Mouse (Mus musculus) left cerebral cortex, postnatal 36 days (tissue): ENCODE measurements around the gene Ccdc194. TPM values are rescaled to one million over a fixed set of nuclear protein-coding genes. Genes with fewer than 3 reads are reported as not detected.
"Not testable (repeated sequence)": the region's sequence is repeated elsewhere in the genome, so short reads cannot be mapped to it uniquely, and the experiment has no call there.

Experiments
- DNase-seq, 2 experiments: peaks; one replicate each; pipeline ENCODE4 v3.0.0; 2021 to 2022; ENCODE audit warnings: low spot score in 2 of 2, mixed read lengths in 1 of 2
- intact Hi-C: fragments of 180-260 bp; cut with DNase I; formaldehyde crosslinking; loops from one replicate; pipeline ENCODE4 v1.15.1; 2025
- total RNA-seq, 2 experiments: library from RNA; stranded (reverse); gene quantifications; 2 replicates each; pipeline ENCODE4 v1.2.3; 2021

The Ccdc194 gene
- total RNA-seq, 2 experiments from 2014 or later = not detected

DNA sequence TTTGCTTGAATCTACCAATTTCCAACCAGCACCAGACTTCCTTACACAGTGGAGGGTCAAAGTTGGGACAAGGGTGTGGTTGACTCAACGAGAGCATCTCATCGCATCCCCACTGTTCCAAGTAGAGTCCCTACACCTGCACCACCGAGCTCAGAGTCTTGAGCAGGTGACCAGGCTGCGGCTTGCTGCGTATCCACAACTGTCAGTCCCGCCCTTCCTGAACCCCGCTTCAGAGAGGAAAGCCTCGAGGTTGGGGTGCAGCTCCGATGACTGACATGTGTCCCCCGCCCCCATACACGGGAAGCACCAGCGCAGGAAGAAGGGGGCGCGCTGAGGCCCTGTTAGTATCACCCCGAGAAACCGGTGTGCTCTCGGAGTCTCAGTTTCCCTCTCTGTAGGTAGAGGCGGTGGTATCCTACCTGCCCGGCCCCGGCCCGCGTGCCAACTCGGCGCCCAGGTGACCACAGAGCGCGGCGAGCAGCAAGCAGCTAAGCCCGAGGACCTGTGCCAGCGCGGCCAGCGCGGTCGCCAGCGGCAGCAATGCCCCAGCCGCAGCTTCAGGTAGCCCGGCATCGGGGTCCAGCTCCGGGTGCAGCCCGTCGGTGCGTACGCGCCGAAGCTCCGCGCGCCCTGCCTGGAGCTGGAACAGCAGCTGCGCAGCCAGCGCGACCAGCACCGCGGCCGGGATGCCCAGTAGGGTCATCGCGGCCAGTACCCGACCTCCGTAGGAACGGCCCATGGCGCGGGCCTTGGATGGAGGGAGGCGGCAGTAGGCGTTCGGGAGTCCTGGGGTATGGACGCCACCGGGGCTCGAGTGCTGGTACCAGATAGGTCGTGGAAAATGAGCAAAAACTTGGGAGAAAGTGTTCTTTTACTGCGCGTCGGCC, 32.8 kb upstream of the Ccdc194 start, which contains the start of gene Tmem221:
Tmem221 (minus strand) TSS at position 801 of the 887 bp plus-strand sequence.
- intact Hi-C loops = no loop called here

DNA sequence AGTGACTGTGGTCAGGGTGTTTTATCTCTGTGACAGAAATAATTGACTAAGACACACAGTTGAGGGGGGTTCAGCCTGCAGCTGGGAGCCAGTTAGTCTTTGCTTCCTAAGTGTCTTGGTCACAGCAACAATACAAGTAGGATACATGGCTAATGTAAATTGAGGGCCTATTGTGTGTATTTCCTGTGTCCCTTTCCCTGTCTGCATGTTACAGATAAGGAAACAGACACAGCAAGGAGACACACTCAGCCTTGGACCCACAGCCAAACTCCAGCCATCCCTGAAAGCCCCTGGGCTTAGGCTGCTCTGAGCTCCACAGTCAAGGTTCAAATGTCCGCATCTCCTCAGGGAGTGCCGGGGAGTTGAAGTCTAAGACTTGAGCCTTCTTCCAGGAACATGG, 29.1 kb upstream of the Ccdc194 start:
- DNase-seq = no peak
- intact Hi-C loops = no loop called here

More for the DNA sequence above, 32.8 kb upstream of the Ccdc194 start, which contains the start of gene Tmem221:
- no peak for DNase-seq

GRCm38 (mm10) chr8:71554001-71554400, 28.5 kb upstream of the Ccdc194 start:
- DNase-seq = no peak
- intact Hi-C loops = no loop called here

DNA sequence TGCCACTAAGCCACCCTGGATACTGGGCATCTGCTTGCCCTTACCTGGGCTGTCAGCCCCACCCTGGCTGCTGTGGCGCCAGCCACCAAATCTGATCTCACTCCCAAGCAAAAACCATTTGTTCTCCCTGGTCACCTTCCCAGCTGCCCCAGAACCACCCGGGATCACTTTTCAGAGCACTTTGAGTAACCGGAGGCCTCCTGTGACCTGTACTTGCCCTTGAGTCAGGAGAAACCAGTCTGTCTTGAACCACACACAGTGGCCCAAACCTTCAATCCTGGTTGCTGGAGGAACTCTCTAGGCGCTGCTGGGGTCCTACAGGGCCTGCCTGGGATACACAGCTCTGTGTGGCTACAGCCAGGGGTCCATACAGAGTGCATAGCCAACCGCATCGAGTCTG, 27.3 kb upstream of the Ccdc194 start:
- intact Hi-C loops = no loop called here
- no peak for DNase-seq

GRCm38 (mm10) chr8:71550754-71551153, 25.2 kb upstream of the Ccdc194 start:
- DNase-seq = no peak
- intact Hi-C loops = no loop called here

GRCm38 (mm10) chr8:71547590-71547989, 22.1 kb upstream of the Ccdc194 start:
- intact Hi-C loops = no loop called here

DNA sequence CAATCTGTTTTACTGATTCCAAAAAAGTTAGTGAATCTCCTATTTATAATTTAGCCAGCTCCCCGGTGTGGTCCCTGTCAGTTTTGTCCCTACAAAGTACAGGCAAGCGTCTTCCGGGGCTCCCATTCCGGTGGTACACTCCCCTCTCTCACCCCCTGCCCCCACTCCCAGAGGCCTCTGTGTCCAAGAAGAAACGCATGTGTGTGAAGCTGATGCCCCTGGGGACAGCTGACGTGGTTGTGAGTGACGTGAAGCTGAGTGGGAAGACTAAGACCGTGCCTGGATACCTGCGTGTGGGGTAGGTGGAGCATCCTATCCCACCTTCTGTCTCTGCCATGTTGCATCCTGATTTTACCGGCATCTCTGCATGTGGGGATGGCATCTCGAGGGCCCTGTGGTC, 19.5 kb upstream of the Ccdc194 start:
- intact Hi-C loops = no loop called here
- DNase-seq = no peak

More at GRCm38 (mm10) chr8:71547590-71547989, 22.1 kb upstream of the Ccdc194 start:
- DNase-seq = no peak

- intact Hi-C loops = loop anchor here (5.0 kb wide), 1 partner anchor 81 kb away; the partner anchor contains the start of genes Abhd8 and Mrpl34
- DNase-seq = no peak
Measured at GRCm38 (mm10) chr8:71543755-71544154, 18.2 kb upstream of the Ccdc194 start.

DNA sequence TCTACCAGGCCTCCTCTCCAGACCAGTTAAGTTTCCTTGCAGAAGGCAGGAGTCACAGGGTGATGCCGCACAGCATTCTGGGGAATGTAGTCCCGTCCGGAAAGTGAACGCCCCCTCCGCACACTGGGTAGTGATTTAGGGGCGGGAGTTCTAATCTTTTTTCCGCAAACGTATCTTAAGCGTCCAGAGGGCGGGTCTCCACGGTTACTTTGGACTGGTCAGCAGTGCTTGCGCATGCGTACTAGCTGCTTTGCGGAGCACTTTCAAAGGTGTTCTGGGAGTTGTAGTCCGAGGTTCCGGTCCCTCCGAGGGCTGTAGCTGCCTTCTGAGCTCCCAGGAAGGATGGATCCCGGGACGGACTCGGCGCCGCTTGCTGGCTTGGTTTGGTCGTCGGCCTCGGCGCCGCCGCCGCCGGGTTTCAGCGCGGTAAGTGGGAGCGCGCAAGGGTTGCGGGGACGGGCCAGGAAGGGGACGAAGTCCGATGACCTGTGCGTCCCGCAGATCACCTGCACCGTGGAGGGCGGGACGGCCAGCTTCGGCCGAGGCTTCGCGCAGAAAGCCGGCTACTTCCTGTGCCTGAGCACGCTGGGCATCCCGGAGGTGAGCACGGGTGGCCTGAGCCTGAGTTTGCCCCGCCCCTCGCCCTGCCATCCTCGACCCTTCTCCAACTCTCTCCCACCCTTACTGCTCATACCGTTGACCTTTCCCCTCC, 17.3 kb upstream of the Ccdc194 start, which contains the start of gene Mvb12a:
Mvb12a (plus strand) TSS at position 291 of the 712 bp plus-strand sequence.
- intact Hi-C loops = loop anchor here (5.0 kb wide), 1 partner anchor 80 kb away; the partner anchor contains the start of genes Abhd8 and Mrpl34

GRCm38 (mm10) chr8:71537028-71537867, 11.7 kb upstream of the Ccdc194 start, which contains the start of gene Bst2:
Bst2 (minus strand) TSS chr8:71537456.
- DNase-seq = peak in 1 of 2 experiments; percentile 32
- intact Hi-C loops = no loop called here

More for the DNA sequence above, 17.3 kb upstream of the Ccdc194 start, which contains the start of gene Mvb12a:
- DNase-seq = peak; percentile 95 to 97

DNA sequence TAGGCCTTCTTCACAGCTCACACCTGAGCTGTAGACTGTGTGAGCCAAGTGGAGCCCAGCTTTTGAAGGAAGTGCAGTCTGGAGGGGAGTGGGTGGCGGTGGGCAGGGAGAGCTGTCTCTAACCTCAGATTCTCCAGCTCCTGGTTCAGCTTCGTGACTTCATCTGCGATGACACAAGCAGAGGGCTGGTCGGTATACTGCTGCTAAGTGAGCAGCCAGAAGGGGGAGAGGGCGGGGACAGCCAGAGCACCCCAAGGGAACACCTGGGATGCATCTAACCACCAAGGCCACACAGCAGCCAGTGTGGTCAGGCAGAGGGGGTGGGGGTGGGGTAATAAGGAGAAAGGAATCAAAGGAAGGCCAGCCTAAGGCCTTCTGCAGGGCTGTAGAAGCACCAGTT, 10.2 kb upstream of the Ccdc194 start:
- DNase-seq = peak in 1 of 2 experiments; percentile 16
- intact Hi-C loops = no loop called here

- no peak for DNase-seq
- intact Hi-C loops = loop anchor here (5.0 kb wide), 1 partner anchor 37 kb away; no protein-coding TSS in a partner anchor
Measured at GRCm38 (mm10) chr8:71534263-71534810, 8.8 kb upstream of the Ccdc194 start.

DNA sequence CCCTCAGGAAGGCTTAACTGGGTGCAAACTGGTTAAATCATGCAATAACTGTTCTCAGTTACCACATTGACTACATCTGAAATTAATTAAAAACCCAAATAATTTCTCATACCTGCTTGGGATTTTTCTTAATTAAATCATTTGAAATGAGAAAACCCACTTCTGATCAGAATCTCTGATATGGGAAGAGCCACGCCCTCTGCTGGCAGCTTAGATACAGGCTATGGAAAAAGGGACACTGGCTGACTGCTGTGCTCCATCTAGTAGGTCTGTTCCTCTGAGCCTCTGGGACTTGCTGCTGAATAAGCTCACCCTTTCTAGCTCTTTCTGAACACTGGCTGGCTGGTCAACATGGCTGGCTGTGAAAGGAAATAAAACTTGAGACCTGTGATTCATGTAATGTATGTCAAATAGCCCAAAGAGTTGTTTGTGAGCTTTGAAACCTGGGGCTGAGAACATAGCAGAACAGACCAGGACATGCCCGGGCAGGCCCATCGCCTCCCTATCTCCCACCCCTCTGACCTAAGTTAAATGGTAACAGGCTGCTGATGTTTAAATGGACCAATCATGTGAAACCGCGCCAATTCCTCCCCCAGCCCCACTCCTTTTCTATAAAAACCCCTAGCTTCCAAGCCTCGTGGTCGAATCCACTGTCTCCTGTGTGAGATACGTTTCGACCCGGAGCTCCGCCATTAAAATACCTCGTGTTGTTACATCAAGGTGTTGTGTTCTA, 5.4 kb upstream of the Ccdc194 start:
- not testable (repeated sequence) for DNase-seq
- intact Hi-C loops = loop anchor here (5.0 kb wide), 1 partner anchor 34 kb away; no protein-coding TSS in a partner anchor

- intact Hi-C loops = no loop called here
- DNase-seq = no peak
Measured at GRCm38 (mm10) chr8:71528362-71529073, 3.0 kb upstream of the Ccdc194 start.

GRCm38 (mm10) chr8:71527162-71527870, 1.8 kb upstream of the Ccdc194 start:
- intact Hi-C loops = no loop called here

GRCm38 (mm10) chr8:71526272-71526671, 761 bp upstream of the Ccdc194 start:
- DNase-seq = no peak
- intact Hi-C loops = no loop called here

More at GRCm38 (mm10) chr8:71527162-71527870, 1.8 kb upstream of the Ccdc194 start:
- DNase-seq = no peak

DNA sequence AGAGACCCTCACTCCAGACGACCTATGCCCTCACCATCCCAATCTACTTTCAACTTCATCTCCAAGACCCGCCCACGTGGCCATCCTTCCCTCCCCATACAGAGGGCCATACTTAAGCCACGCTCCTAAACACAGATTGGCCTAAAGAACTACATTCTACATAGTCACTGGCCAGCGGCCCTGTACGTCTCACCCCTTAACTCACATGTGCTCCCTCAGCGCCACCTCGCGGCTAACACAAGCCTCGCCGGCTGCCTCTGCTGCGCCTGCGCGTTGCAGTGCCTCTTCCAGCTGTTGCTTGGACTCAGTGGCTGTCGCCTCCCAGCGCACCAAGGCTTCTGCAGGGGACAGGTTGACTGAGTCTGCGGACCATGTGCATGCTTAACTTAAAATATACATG, 3.9 kb downstream of the Ccdc194 start:
- DNase-seq = peak; percentile 86 to 87

More for the DNA sequence above, 3.9 kb downstream of the Ccdc194 start:
- intact Hi-C loops = loop anchor here (2.0 kb wide), 2 partner anchors 27 to 81 kb away; no protein-coding TSS in a partner anchor
